Mouse (Mus musculus): ENCODE measurements around the gene Plekho1.

The Plekho1 gene

GRCm38 (mm10) chr3:95950763-95951551 is 44.8 kb downstream of the Plekho1 start:
- peak; percentile 88 for DNase-seq (ENCODE audit: low spot score)

GRCm38 (mm10) chr3:95948325-95948724 is 47.5 kb downstream of the Plekho1 start:
- DNase-seq (ENCODE audit: low spot score) = no peak

GRCm38 (mm10) chr3:95945731-95946240 is 50.0 kb downstream of the Plekho1 start:
- DNase-seq (ENCODE audit: low spot score) = no peak

- no peak for DNase-seq (ENCODE audit: low spot score)
Observed at GRCm38 (mm10) chr3:95944742-95945141, 51.1 kb downstream of the Plekho1 start.

- no peak for DNase-seq (ENCODE audit: low spot score)
Observed at GRCm38 (mm10) chr3:95943226-95943625, 52.6 kb downstream of the Plekho1 start.

DNA sequence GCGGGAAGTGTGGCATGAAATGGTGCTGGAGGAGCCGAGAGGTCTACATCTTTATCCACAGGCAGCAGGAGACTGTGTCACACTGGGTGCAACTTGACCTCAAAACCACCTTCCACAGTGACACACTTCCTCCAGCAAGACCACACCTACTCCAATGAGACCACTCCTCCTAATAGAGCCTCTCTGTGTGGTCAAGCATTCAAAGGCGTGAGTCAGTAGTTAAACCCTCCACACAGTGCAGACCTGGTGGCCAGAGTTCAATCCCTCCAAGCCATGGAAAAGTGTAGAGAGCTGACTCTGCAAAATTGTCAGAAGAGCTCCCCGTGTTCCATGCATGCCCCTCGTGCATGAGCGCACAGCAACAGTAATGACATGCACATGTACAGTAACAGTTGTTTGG is 53.1 kb downstream of the Plekho1 start:
- DNase-seq (ENCODE audit: low spot score) = no peak

- peak; percentile 29 for DNase-seq (ENCODE audit: low spot score)
Observed at GRCm38 (mm10) chr3:95938835-95939234, 57.0 kb downstream of the Plekho1 start.
